Mouse (Mus musculus) E14TG2a.4 (cell line): ENCODE measurements around the gene Fbxo28.

ENCODE experiments used
- CTCF ChIP-seq: conservative IDR thresholded peaks from 2 replicates; pipeline ENCODE4 v1.5.1; 2014; ENCODE audit warnings: low read length
- NANOG ChIP-seq: IDR thresholded peaks from 2 replicates; pipeline ENCODE4 v1.6.1; 2014; ENCODE audit warnings: borderline replicate concordance, low read length, mixed read lengths
- POU5F1 ChIP-seq: IDR thresholded peaks from 2 replicates; pipeline ENCODE4 v1.6.1; 2014; ENCODE audit warnings: low read length, borderline replicate concordance

GRCm38 (mm10) chr1:182279436-182279835, 62.0 kb downstream of the Fbxo28 start:
- TF ChIP-seq CTCF: no peak
- TF ChIP-seq NANOG: no peak
- TF ChIP-seq POU5F1: no peak
